Mouse (Mus musculus) urinary bladder, postnatal 10 days (tissue): Measurements from ENCODE around the gene Tpst1.
"Not testable (repeated sequence)": the region's sequence is repeated elsewhere in the genome, so short reads cannot be mapped to it uniquely, and the experiment has no call there.

Experiments
- DNase-seq: peaks from one replicate; pipeline ENCODE4 v3.0.0; 2022; ENCODE audit warnings: low spot score

Gene Tpst1

DNA sequence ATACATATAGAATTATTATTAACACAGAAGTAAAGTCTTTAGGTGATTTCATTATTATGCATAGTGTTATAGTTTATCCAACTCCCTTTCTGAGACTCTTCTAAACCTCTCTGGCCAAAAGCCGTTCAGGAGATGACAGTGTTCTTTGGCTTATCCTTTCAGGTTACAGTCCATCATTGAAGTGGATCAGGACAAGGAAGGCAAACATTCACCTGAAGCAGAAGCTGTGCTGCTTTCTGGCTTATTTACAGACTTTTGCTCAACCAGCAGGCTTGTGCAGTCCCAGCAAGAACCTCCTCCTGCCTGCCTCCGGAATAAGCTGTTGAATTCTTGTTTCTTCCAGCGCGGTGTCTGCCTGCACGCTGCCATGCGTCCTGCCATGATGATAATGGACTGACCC is at the start of gene Tpst1:
TSS of gene Tpst1 (plus strand) at position 301 of the 400 bp plus-strand sequence.
- DNase-seq: no peak

- DNase-seq: peak; percentile 41
These were observed 49.2 kb upstream of the Tpst1 start for GRCm38 (mm10) chr5:130023767-130024539.

DNA sequence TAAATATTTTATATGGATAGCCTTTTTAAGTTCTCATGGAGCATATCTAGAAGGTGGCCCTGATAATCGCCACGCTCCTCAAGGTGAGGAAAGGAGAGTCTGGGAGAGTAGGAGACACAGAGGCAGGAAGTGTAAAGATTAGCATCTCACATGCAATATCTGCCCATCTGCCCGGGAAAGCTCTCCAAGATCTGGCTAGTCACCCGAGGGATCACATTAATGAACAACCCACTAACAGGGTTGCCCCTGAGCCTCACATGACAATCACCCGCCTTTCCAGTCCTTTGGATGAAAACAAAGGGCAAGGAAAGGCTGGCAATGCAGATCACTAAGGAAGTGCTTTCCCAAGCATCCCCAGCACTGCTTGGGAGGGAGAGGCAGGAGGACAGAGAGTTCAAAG is 46.0 kb upstream of the Tpst1 start:
- no peak for DNase-seq

- DNase-seq: no peak
These were observed 45.4 kb upstream of the Tpst1 start for GRCm38 (mm10) chr5:130027696-130028095.

GRCm38 (mm10) chr5:130029142-130029897 is 43.8 kb upstream of the Tpst1 start, which contains the start of the genes Asl and Crcp:
Asl (minus strand) TSS chr5:130029247.
Crcp (plus strand) TSS chr5:130029290.
- peak; percentile 54 for DNase-seq

DNA sequence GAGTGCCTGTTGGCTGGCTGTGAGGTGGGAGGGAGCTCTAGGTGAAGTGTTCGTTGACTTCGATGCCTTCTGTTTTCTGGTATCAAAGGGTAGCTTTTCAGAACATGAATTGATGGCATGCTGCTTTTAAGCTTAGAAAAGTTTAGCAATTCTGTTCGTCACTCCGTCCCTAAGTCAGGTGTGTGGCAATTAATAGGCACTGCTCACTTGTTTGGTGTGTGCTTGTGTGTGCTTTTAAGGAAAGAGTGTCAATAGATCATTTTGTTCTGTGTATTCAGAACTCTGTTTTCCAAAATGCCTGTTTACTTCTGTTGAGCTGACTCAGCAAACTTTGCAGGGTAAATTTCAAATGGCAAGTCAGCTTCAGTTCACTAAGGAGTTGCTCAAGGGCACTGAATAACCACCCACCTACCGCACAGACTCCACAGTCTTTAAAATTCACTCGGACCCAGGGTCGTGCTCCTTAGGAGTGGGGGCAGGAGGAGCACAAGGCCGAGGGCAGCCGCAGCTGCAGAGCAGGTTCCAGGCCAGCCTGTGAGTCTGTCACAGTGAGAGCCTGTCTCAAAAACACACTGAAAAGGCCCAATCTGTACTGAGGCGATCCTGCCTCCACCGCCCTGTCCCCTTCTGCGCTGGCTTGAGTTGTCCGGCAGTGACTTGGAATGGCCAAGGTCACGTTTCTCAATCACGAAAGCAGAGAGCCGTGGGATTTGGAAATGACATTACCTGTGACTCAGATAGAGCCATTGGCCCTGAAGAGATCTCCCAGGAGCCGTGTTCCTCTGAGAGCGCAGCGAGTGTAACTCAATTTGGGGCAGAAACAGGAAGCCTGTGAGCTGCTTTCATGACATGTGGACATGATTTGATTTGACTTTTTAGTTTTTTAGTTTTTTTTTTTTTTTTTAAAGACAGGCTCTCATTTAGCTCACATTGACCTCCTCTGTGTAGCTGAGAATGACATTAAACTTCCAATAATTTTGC is 41.4 kb upstream of the Tpst1 start:
- DNase-seq: no peak

GRCm38 (mm10) chr5:130033869-130034268 is 39.3 kb upstream of the Tpst1 start:
- no peak for DNase-seq

GRCm38 (mm10) chr5:130036300-130036699 is 36.8 kb upstream of the Tpst1 start:
- not testable (repeated sequence) for DNase-seq

DNA sequence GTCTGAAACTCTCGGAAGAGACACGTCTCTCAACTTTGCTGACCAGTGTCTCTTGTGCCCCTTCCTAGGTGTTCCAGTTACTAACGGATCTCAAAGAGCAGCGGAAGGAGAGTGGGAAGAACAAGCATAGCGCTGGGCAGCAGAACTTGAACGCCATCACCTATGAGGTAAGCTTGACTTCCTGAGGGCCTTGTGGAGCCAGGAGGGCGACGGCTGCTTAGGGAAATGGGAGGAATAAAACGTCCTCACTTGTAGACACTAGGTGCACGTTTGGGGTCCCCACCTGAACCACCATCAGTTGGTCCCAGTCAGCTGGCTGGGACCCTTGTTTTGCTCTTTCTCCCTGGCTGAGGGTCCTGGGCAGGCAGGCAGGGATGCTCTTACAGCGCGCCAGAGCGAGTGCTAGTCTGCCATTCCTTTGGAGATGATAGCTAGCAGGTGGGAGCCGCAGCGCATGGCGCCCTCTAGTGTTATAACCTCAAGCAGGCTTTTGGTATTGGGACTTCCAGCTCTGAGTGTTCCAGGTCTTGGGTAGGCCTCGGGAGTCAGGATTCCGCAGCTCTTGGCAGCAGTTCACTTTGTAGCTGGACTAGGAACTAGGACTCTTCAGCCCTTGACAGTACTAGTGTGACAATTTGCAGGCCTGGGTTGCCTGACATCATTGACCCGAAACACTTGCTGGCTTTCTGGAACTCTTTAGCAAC is 35.2 kb upstream of the Tpst1 start:
- DNase-seq: no peak

GRCm38 (mm10) chr5:130040797-130041196 is 32.3 kb upstream of the Tpst1 start:
- no peak for DNase-seq

DNA sequence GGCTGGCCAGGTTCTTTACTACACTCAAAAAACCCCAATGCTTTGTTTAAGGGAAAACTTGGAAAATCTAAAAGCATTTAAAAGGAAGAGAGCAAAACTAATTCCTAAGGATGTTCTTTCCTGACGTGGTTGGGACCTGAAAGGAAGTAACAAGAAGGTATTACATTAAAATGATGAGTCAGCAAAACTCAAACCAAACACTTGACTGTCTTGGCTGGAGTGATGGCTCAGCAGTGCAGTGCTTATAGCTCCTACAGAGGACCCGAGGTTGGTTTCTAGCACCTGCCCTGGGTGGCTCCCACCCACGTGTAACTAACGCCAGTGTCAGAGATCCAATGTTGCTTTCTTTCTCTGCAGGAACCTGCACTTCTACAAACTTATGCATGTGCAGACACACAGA is 31.9 kb upstream of the Tpst1 start:
- no peak for DNase-seq

DNA sequence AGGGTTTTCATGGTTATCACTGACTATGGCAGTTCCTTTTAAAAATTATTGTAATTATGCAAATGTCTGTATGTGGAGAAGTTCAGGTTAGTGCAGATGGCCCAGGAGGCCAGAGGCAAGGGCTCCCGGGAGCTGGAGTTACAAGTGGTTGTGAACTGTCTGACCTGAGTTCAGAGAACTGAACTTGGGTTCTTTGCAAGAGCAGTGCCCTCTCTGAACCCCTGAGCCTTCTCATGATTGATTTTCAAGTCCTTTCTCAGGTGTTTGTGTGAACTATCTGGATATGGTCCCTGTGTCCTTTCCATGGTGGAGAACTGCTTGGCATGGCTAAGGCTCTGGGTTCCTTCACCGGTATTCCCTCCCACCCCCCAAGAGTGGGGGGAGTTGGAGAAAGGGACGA is 29.4 kb upstream of the Tpst1 start:
- DNase-seq: no peak

DNA sequence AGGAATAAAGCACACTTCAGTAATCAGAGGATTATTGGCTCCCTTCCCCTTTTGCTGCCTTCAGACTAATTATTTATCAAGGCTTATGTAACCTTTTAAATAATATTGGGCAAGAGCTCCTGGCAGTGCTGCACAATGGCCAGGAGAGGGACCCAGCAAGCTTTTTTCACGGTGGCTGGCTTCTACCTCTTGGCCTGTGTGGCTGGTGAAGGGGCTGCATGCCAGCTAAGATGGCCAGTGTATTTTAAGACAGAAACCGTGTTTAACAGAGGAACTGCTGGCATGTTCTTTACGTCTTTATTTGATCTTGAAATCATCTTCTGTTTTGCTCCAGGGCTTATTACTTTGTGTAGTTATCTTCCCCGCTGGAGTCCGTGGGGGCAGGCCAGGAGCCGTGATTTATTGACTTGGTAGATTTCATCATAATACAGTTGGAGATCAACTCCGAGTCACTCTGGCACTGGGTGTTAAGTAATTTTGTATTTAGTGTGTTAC is 28.9 kb upstream of the Tpst1 start:
- DNase-seq: no peak

DNA sequence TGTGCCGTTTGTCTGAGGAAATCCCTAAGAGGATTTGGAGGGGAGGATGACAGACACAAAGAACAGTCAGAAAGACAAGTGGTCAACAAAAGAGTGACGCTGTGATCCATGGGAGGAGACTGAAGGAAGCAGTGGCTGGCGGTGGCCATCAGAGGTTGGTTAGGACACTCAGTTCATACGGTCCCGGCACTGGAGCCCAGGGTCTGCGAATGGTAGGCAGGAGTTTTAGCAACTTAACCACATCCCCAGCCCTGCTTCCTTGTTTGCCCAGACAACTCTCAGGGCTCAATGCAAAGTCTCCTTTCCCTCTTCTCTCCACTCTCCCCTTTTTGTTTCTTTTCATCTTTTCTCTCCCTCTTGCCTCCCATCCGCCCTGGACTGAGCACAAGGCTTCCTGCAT is 27.0 kb upstream of the Tpst1 start:
- no peak for DNase-seq

GRCm38 (mm10) chr5:130046589-130046988 is 26.5 kb upstream of the Tpst1 start:
- DNase-seq: no peak

- no peak for DNase-seq
These were observed 26.1 kb upstream of the Tpst1 start for GRCm38 (mm10) chr5:130047013-130047412.

GRCm38 (mm10) chr5:130048786-130049520 is 24.2 kb upstream of the Tpst1 start:
- DNase-seq: no peak

DNA sequence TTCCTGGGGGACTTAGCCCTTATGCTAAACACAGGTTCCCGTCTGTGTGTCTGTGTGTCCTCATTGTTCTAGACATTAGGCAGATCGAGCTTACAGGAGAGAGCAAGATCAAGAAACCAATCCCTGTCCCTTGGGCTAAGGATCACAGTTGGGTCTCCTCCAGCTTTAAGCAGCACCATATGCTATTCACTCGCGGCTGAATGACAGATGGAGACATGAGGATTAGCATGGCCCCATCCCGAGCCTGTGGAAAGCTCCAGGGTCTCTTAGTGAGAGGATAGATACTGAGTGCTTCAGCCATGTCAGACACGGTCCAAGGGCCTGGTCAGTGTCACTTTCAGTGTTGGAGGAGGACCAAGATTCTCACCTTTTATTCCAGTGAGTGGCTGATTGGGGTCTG is 22.7 kb upstream of the Tpst1 start:
- DNase-seq: no peak

DNA sequence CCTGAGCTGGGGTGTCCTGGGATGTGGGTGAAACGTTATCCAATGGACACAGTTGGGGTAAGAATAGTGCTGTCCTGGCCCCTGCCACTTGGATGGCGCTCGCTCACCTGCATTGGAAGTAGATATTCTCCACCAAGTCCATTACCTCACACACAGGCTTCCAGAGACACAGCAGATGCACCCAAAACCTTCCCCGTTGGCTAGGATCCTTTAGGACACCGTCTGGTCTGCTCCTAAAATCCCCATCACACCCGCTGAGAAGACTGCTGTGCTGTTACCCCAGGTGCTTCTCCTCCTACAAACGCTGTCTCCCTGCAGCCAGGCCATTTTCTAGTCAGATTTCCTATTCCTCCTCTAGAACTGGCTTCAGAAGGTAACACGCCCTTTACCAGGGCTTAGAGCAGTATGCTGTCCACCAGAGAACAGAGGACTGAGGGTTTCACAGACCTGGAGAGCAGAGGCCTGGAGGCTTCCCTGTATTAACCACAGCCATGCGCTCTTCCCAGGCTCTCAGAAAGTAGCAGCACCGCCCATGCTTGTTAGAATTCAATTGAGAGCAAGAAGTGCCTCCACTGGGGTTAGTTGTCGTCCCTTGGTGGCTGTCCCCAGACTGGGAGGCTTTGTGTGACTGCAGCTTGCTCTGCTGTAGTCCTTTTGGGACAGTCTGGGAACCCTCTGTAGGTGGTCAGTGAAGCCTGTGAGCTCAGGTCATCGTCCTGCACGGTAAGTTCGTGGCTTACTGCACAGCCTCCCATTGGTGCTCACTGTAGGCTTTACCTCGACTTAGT is 21.9 kb upstream of the Tpst1 start:
- DNase-seq: no peak

DNA sequence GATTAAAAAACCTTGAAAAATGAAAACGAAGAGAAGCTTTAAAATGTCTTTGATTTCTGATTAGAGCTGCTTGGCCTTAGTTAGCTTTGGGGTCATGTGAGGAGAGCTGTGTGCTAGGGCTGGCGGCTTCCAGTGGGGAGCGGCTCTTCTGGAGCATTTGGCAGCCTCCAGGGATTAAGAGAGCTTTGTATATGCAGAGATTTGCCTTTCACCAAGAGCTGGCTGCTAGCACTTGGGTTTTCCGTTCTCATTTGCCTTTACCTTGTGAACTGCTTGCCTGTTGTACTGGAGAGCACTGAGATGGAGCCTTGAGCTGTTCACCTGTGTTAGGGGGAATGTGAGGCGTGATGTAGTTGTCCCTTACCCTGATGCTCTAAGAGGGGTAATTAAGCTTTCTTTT is 20.6 kb upstream of the Tpst1 start:
- DNase-seq: no peak
